Mouse (Mus musculus) E14TG2a.4 (cell line): ENCODE measurements around the gene Nr4a1.
A peak's percentile ranks its signal among the peaks of the same experiment; 100 is the strongest.

Experiments used
- H3K27me3 ChIP-seq: 2 replicates; pipeline ENCODE4 v1.6.1; 2014; ENCODE audit warnings: low read length, control low read depth; ENCODE audit not compliant: insufficient read depth
- H3K36me3 ChIP-seq: 2 replicates; pipeline ENCODE4 v1.6.1; 2014; ENCODE audit warnings: low read length, control low read depth; ENCODE audit not compliant: insufficient read depth
- H3K4me1 ChIP-seq: replicated peaks from 2 replicates; pipeline ENCODE4 v1.6.1; 2014; ENCODE audit warnings: low read depth, low read length, control low read depth
- H3K4me3 ChIP-seq: replicated peaks from 2 replicates; pipeline ENCODE4 v1.5.1; 2014; ENCODE audit warnings: mild to moderate bottlenecking, low read length
- H3K9me3 ChIP-seq: 2 replicates; pipeline ENCODE4 v1.6.1; 2014; ENCODE audit warnings: low read length, control low read depth
- CTCF ChIP-seq: conservative IDR thresholded peaks from 2 replicates; pipeline ENCODE4 v1.5.1; 2014; ENCODE audit warnings: low read length
- NANOG ChIP-seq: IDR thresholded peaks from 2 replicates; pipeline ENCODE4 v1.6.1; 2014; ENCODE audit warnings: borderline replicate concordance, low read length, mixed read lengths
- POU5F1 ChIP-seq: IDR thresholded peaks from 2 replicates; pipeline ENCODE4 v1.6.1; 2014; ENCODE audit warnings: low read length, borderline replicate concordance

The Nr4a1 gene

DNA sequence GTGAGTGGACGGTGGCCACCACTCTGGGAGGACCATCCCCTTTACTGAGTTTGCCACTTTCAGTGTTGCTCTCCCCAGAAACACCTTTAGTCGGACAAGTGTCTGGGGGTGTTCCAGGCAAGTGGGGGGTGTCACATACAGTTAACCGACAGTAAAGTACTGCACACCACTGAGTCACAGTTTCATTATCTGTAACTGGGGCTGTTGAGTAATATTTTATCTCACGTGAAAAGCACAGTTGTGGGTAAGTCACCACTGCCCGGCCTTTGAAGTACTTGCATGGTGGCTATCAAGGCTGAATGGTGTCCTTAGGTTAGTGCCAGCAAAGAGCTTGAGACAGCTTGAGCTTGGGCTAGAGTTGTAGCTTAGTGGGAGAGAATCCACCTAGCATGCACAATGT, 28.4 kb downstream of the Nr4a1 start:
- Histone ChIP-seq H3K9me3 (no peaks in the 10 kb centered on the region), H3K4me3 (no peak overlapping the region), H3K36me3 (peaks cover 19% of the 10 kb centered on the region), H3K4me1 (peaks cover 85% of the 10 kb centered on the region), H3K27me3 (no peaks in the 10 kb centered on the region)
- TF ChIP-seq CTCF (no peak), POU5F1 (no peak), NANOG (no peak)

DNA sequence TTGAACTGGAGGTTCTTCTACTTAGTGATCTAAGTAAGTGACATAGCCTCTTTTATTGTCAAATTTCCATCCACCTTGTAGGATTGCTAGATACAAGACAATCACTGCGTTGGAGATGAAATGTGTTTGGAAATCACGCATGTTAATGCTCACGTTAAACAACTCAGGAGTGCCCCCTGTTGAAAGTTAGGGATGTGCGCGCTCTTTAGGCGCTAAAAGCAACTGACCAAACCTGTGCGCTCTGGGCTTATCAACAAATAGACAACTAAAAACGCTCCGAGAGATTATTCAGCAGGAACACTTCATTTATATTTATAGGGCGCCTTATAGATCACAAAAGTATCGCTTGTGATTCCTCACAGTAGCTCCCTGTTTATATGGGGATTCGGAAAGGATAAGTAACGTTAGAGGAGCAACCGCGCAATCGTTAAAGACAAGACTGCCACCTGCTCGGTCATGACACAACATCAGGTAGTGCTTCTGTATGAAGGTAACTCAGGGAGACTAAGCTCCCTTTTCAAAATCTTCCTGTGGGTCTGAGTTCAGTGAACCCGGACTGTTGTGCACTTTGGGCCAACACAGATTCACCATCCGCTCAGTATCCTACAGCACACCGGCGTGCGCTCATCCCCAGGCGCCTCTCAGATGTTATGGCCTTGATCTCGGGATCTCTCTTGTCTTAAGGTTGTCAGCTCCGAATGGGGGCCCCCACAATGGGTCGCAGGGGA, 29.3 kb downstream of the Nr4a1 start:
- H3K4me3 ChIP-seq = peak overlapping the region; percentile 94
- no peaks in the 10 kb centered on the region for H3K27me3 ChIP-seq
- no peaks in the 10 kb centered on the region for H3K9me3 ChIP-seq
- peaks cover 81% of the 10 kb centered on the region for H3K4me1 ChIP-seq
- peaks cover 28% of the 10 kb centered on the region for H3K36me3 ChIP-seq
- TF ChIP-seq NANOG = no peak
- TF ChIP-seq CTCF = peak; percentile 67

DNA sequence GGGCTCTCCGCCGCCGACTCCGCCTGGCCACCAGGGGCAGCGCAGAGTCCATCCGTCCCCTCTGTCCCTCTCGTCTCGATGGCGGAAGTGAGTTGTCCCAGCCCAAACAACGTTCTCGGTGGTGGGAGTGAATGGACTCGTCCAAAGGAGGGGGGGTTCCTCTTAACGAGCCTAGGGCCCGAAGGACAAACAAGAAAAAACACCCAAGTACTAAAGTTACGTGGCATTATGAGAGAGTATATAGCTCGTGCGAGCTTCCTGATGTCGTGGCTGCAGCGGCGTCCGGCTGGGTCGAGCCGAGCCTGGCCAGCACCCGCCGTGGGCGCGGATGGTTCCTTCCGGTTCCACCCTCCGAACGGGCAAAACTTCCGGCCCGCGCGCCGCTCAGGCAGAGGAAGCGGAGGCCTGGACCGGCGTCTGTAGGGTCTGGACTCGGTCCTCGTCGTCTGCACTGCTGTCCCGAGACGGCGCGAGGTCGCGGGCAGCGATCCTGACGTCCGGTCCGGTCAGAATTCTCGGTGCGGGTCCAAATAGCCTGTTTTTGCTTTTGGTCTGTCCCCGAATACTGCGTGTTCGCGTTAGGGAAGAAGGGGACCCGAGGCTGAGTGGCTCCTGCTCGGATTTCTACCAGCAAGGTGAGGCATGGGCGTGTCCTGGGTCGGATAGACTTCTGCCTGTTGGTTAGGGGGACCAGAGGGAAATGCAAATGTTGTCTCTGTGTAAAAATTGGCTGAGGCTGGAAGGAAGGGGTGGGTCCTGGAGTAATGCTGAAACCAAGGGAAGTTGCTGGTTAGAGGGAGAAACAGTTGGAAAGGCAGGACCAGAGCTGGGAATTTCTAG, 30.1 kb downstream of the Nr4a1 start, which contains the start of gene Atg101:
TSS of gene Atg101 (plus strand) at position 362 of the 840 bp plus-strand sequence.
- H3K36me3 ChIP-seq = peaks cover 36% of the 10 kb centered on the region
- TF ChIP-seq CTCF (peak; percentile 64), POU5F1 (no peak)
- H3K4me3 ChIP-seq = peak within 1 kb of the TSS; percentile 94
- no peaks in the 10 kb centered on the region for H3K9me3 ChIP-seq
- H3K4me1 ChIP-seq = peaks cover 73% of the 10 kb centered on the region
- no peaks in the 10 kb centered on the region for H3K27me3 ChIP-seq

- H3K36me3 ChIP-seq = peaks cover 57% of the 10 kb centered on the region
- H3K9me3 ChIP-seq = no peaks in the 10 kb centered on the region
- peak overlapping the region; percentile 29; the same call in 1 of the 2 replicates for H3K4me3 ChIP-seq
- no peak for TF ChIP-seq NANOG
- no peak for TF ChIP-seq POU5F1
- peak; percentile 47 for TF ChIP-seq CTCF
- peaks cover 69% of the 10 kb centered on the region for H3K4me1 ChIP-seq
- H3K27me3 ChIP-seq = no peaks in the 10 kb centered on the region
Measured at GRCm38 (mm10) chr15:101286129-101286770, 32.2 kb downstream of the Nr4a1 start.

GRCm38 (mm10) chr15:101287361-101287760, 33.3 kb downstream of the Nr4a1 start:
- Histone ChIP-seq H3K4me3 (0 out of 2 replicates have a peak overlapping the region, but pooled peaks have one; percentile 29), H3K27me3 (no peaks in the 10 kb centered on the region), H3K4me1 (peaks cover 68% of the 10 kb centered on the region), H3K9me3 (no peaks in the 10 kb centered on the region), H3K36me3 (peaks cover 68% of the 10 kb centered on the region)
- TF ChIP-seq NANOG (no peak), POU5F1 (no peak), CTCF (no peak)

DNA sequence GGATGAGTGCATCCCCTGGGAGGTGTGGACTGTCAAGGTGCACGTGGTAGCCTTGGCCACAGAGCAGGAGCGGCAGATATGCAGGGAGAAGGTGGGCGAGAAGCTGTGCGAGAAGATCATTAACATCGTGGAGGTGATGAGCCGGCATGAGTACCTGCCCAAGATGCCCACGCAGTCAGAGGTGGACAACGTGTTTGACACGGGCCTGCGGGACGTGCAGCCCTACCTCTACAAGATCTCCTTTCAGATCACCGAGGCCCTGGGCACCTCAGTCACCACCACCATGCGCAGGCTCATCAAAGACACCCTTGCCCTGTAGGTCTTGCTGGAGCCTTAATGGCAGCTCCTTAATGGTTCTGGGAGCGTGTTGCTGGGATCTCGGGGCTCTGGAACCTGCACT, 36.3 kb downstream of the Nr4a1 start:
- Histone ChIP-seq H3K27me3 (no peaks in the 10 kb centered on the region; the same call in 1 of the 2 replicates), H3K9me3 (no peaks in the 10 kb centered on the region), H3K36me3 (peaks cover 71% of the 10 kb centered on the region), H3K4me1 (peaks cover 71% of the 10 kb centered on the region), H3K4me3 (no peak overlapping the region)
- TF ChIP-seq POU5F1 (no peak), CTCF (no peak), NANOG (no peak)

DNA sequence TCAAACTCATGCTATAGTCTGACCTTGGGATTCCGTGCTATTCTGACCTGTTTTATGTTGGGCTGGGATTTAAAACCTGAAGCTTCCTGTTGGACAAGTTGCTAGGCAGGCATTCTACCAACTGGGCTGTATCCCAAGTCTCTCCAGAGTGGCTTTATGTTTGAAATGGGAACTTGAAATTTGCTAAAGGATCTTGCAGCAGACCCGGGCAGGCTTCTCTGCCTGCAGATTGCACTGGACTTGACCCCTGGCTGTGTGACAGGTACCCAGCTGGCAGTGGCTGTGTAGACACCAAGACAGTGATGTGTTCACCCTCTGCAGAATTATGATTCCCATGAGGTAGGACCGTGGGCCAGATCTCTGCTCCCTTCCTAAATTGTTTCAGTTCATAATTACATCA, 37.9 kb downstream of the Nr4a1 start:
- Histone ChIP-seq H3K36me3 (peaks cover 56% of the 10 kb centered on the region), H3K27me3 (no peaks in the 10 kb centered on the region; the same call in 1 of the 2 replicates), H3K4me1 (peaks cover 55% of the 10 kb centered on the region), H3K4me3 (no peak overlapping the region), H3K9me3 (no peaks in the 10 kb centered on the region)
- TF ChIP-seq NANOG (no peak), CTCF (no peak), POU5F1 (no peak)

DNA sequence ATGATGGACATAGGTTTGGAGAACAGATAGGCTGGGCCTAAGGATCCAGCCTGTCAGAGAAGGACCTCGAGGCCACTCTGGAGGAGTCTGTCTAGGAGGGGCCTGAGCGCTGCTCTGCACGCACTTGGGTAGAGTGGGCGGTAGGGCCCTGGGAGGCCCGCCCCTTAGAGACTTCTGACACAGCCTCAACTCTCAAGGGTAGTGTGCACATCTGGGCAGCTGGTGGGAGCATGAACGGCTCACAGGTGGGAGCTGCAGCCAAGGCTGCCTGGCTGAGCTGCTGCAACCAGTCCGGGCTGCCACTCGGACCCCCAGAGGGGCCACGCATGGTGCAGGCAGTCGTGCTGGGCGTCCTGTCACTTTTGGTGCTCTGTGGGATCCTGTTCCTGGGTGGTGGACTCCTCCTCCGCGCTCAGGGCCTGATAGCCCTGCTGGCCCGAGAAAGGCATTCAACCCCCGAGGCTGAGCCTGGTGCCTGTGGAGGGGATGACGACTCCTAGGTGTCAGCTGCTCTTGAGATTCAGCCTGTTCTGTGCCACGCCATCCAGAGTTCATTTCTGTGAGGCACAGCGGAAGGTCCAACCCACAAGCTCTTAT, 39.1 kb downstream of the Nr4a1 start, which contains the start of gene 6030408B16Rik:
TSS of gene 6030408B16Rik (plus strand) at position 188 of the 597 bp plus-strand sequence.
- Histone ChIP-seq H3K27me3 (peaks cover 3% of the 10 kb centered on the region), H3K9me3 (no peaks in the 10 kb centered on the region), H3K36me3 (peaks cover 45% of the 10 kb centered on the region), H3K4me3 (peak within 1 kb of the TSS; percentile 37), H3K4me1 (peaks cover 47% of the 10 kb centered on the region)
- TF ChIP-seq POU5F1 = no peak
- TF ChIP-seq CTCF = no peak
- TF ChIP-seq NANOG = no peak
